Mouse (Mus musculus) liver, postnatal 0 days (tissue): ENCODE data around the gene Pear1. TPM values are rescaled to one million over a fixed set of nuclear protein-coding genes. Genes with fewer than 3 reads are reported as not detected.

ENCODE experiments used
- ATAC-seq: fragments of 200-750 bp; cut with Nextera tagmentation; 2 replicates; pipeline ENCODE4 v1.8.0; 2017; ENCODE audit warnings: mild to moderate bottlenecking, moderate library complexity
- DNase-seq: peaks from one replicate; pipeline ENCODE4 v3.0.0-alpha.2; 2016
- H3K27ac ChIP-seq: fragments of 300-500 bp; sonication (generic); 2 replicates; pipeline ENCODE4 v1.5.1; 2014; ENCODE audit warnings: antibody characterized with exemption, moderate library complexity, mild to moderate bottlenecking, low read depth
- H3K27me3 ChIP-seq: fragments of 300-500 bp; sonication (generic); 2 replicates; pipeline ENCODE4 v1.6.1; 2014; ENCODE audit warnings: low read length, control low read depth, mixed read lengths; ENCODE audit not compliant: insufficient read depth
- H3K36me3 ChIP-seq: fragments of 300-500 bp; sonication (generic); replicated peaks from 2 replicates; pipeline ENCODE4 v1.6.1; 2014; ENCODE audit warnings: mild to moderate bottlenecking, control low read depth, low read length, moderate library complexity, mixed read lengths; ENCODE audit not compliant: insufficient read depth
- H3K4me1 ChIP-seq: fragments of 300-500 bp; sonication (generic); 2 replicates; pipeline ENCODE4 v1.6.1; 2014; ENCODE audit warnings: antibody characterized with exemption, mild to moderate bottlenecking, control low read depth; ENCODE audit not compliant: insufficient read depth
- H3K4me2 ChIP-seq: fragments of 300-500 bp; sonication (generic); 2 replicates; pipeline ENCODE4 v1.6.1; 2014; ENCODE audit warnings: low read depth, mild to moderate bottlenecking, low read length, moderate library complexity, mixed read lengths
- H3K4me3 ChIP-seq: fragments of 300-500 bp; sonication (generic); 2 replicates; pipeline ENCODE4 v1.5.1; 2014; ENCODE audit warnings: low read depth, low read length
- H3K9ac ChIP-seq: fragments of 300-500 bp; sonication (generic); replicated peaks from 2 replicates; pipeline ENCODE4 v1.6.1; 2014; ENCODE audit warnings: mild to moderate bottlenecking, moderate library complexity
- H3K9me3 ChIP-seq: fragments of 300-500 bp; sonication (generic); 2 replicates; pipeline ENCODE4 v1.6.1; 2016; ENCODE audit warnings: mild to moderate bottlenecking, control low read depth, low read length, mixed read lengths
- CTCF ChIP-seq: sonication (generic); IDR thresholded peaks from 2 replicates; pipeline ENCODE4 v1.5.1; 2016; ENCODE audit warnings: antibody characterized with exemption, low read depth
- EP300 ChIP-seq: IDR thresholded peaks from 2 replicates; pipeline ENCODE4 v1.6.1; 2016; ENCODE audit warnings: antibody characterized with exemption, low read depth, mild to moderate bottlenecking
- WGBS: fragments of 180-500 bp; shearing (Covaris S2); extraction: QIAGEN DNeasy Blood & Tissue Kit; methylation state at CpG from one replicate; pipeline ENCODE4 v1.1.7; 2014; ENCODE audit not compliant: insufficient replicate concordance; 5-methylcytosine and 5-hydroxymethylcytosine counted together
- polyA plus RNA-seq: library from polyadenylated mRNA; unstranded; fragments of >200 nt; fragmentation: Nextera tagmentation; extraction: Ambion mirVana; gene quantifications from 2 replicates; pipeline ENCODE4 v1.2.1, GENCODE M21; 2015

Gene Pear1
- polyA plus RNA-seq, 1 experiment from 2014 or later: 5.1 TPM

DNA sequence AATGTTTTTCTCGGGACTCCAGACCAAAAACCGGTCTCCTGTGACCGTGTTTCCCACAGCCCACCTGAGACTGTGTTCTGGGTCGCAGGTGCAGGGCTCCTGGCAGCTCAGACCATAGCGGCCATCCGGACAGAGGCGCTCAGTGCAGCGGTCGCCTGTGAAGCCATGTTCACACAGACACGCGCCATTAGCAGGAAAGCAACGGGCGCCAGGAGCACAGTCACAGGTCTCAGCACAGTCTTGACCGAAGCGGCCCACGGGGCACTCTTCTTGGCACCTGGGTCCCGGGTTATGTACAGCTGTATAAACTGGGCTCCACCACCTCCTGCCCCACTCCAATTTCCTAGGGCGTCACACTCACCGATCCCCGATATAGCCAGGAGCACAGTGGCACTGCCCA is 67.6 kb downstream of the Pear1 start:
- 74% methylated on average over 20 of the region's 20 CpGs for WGBS
- H3K4me3 ChIP-seq: no peak overlapping the region
- no peaks in the 10 kb centered on the region for H3K9me3 ChIP-seq
- H3K4me2 ChIP-seq: no peak overlapping the region
- DNase-seq (no peak), ATAC-seq (no peak)
- H3K4me1 ChIP-seq: 0 out of 2 replicates have a peak, but pooled peaks cover 3% of the 10 kb centered on the region
- no peak overlapping the region for H3K9ac ChIP-seq
- H3K27ac ChIP-seq: no peak overlapping the region
- TF ChIP-seq CTCF (no peak), EP300 (no peak)
- no peaks in the 10 kb centered on the region for H3K27me3 ChIP-seq
- no peaks in the 10 kb centered on the region; the same call in 1 of the 2 replicates for H3K36me3 ChIP-seq

DNA sequence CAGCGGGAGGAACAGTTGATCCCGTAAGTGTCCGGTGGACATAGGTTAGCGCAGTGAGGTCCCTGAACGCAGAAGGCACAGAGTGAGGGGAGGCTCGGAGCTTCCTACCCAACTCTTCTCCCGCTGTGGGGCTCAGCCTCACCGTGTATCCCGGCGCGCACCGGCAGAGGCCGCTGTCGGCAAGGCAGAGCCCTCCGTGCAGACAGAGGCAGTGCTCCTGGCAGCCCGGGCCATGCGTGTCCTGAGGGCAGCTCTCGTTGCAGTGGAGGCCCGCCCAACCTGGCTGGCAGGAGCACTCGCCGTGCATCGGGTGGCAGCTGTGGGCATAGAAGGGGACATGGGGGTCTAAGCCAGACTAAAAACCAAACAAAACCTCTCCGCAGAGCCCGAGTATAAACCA is 68.1 kb downstream of the Pear1 start:
- H3K4me3 ChIP-seq: no peak overlapping the region
- TF ChIP-seq EP300: no peak
- TF ChIP-seq CTCF: peak; percentile 97
- H3K9me3 ChIP-seq: no peaks in the 10 kb centered on the region
- ATAC-seq (peak; percentile 86), DNase-seq (peak; percentile 87)
- no peak overlapping the region for H3K4me2 ChIP-seq
- H3K27me3 ChIP-seq: no peaks in the 10 kb centered on the region
- no peak overlapping the region for H3K27ac ChIP-seq
- H3K36me3 ChIP-seq: no peaks in the 10 kb centered on the region; the same call in 1 of the 2 replicates
- no peak overlapping the region for H3K9ac ChIP-seq
- 14% methylated on average over 24 of the region's 24 CpGs for WGBS
- no peaks in the 10 kb centered on the region for H3K4me1 ChIP-seq

DNA sequence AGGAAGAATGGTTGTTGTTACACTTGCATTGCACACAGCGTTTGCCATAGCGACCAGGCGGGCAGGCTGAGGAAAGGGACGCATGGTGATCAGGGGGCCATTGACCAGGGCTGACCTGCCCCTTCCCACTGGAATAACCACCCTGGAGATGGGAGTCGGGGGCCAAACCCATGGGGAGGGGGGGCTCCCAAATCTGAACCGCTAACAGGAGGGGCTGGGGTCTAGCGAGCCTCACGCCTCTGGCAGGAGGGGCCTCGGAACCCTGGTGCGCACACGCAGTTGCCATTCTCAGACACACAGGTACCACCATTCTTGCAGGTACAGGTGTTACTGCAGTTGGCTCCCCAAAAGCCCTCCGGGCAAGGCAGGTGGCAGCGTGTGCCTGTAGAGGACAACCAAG is 70.3 kb downstream of the Pear1 start:
- no peaks in the 10 kb centered on the region for H3K4me1 ChIP-seq
- no peak overlapping the region for H3K27ac ChIP-seq
- 85% methylated on average over 13 of the region's 13 CpGs for WGBS
- H3K9ac ChIP-seq: no peak overlapping the region
- H3K36me3 ChIP-seq: no peaks in the 10 kb centered on the region; the same call in 1 of the 2 replicates
- TF ChIP-seq CTCF: no peak
- H3K4me2 ChIP-seq: no peak overlapping the region
- no peaks in the 10 kb centered on the region for H3K27me3 ChIP-seq
- DNase-seq (no peak), ATAC-seq (no peak)
- no peaks in the 10 kb centered on the region for H3K9me3 ChIP-seq
- no peak overlapping the region for H3K4me3 ChIP-seq

DNA sequence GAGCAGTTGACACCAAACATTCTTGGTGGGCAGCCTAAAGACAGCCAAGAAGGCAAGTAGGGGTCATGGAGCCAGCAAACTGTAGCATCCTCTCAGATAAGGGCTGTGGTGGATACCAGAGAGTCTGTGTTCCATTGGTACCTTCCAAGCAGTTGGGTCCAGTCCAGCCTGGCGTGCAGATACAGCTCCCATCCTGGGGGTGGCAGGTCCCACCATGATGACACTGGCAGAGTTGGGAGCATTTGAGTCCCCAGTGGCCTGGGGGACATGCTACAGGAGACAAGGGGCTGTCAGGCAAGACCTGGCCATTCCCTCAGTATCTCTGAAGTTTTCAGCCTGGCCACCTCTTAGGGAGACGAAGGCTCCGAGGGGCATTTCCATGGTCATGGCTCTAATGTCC is 71.5 kb downstream of the Pear1 start:
- WGBS: 74% methylated on average over 3 of the region's 3 CpGs
- Histone ChIP-seq H3K9me3 (no peaks in the 10 kb centered on the region), H3K4me2 (no peak overlapping the region), H3K27ac (no peak overlapping the region), H3K9ac (no peak overlapping the region), H3K36me3 (no peaks in the 10 kb centered on the region; the same call in 1 of the 2 replicates), H3K4me3 (no peak overlapping the region), H3K27me3 (no peaks in the 10 kb centered on the region), H3K4me1 (no peaks in the 10 kb centered on the region)
- ATAC-seq (no peak), DNase-seq (no peak)
- TF ChIP-seq CTCF: no peak
- TF ChIP-seq EP300: no peak

DNA sequence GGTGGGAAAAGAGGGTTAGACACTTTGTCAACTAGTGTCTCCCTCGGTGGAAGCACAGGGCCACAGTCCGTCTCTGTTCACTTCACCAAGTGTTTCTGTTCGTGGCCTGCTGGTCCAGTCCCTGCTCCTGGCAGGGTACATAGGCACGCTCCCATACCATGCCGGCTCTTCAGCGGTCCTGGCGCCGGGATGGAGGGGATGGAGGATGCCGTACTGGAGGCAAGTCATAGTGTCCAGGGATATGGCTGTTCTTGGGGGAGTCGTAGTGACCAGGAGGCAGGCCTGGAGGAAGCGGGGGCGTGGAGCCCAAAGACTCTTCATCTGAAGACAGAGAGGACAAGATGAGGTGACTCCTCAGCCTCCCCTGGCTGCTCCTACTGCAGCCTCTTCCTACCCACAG is 74.1 kb downstream of the Pear1 start:
- H3K4me3 ChIP-seq: no peak overlapping the region
- H3K4me1 ChIP-seq: no peaks in the 10 kb centered on the region
- no peak overlapping the region for H3K4me2 ChIP-seq
- H3K27ac ChIP-seq: no peak overlapping the region
- DNase-seq (no peak), ATAC-seq (no peak)
- no peak overlapping the region for H3K9ac ChIP-seq
- H3K27me3 ChIP-seq: no peaks in the 10 kb centered on the region
- TF ChIP-seq EP300 (no peak), CTCF (no peak)
- no peaks in the 10 kb centered on the region; the same call in 1 of the 2 replicates for H3K36me3 ChIP-seq
- 84% methylated on average over 12 of the region's 12 CpGs for WGBS
- no peaks in the 10 kb centered on the region for H3K9me3 ChIP-seq

DNA sequence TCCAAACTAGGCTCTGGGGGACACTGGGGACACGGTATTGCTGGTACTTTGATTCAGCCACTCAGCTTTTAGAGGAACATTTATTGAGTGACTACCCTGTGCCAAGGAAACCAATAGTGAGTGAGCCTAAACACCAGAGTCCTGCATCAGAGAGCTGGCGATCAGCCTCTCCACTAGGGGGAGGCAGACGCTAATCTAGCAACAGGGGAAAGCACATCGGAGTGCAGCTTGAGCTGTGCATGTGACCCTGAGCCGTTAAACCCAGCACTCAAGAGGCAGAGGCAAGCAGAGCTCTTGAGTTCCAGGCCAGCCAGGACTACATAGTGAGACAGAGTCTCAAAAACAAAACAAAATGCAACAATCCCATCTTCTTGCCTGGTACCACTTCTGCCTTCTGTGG is 75.1 kb downstream of the Pear1 start:
- H3K27ac ChIP-seq: no peak overlapping the region
- ATAC-seq (peak; percentile 57; the same call in 1 of the 2 replicates), DNase-seq (peak; percentile 67)
- H3K9me3 ChIP-seq: no peaks in the 10 kb centered on the region
- TF ChIP-seq EP300 (no peak), CTCF (peak; percentile 85)
- H3K4me2 ChIP-seq: no peak overlapping the region
- H3K27me3 ChIP-seq: no peaks in the 10 kb centered on the region
- no peaks in the 10 kb centered on the region for H3K4me1 ChIP-seq
- H3K9ac ChIP-seq: no peak overlapping the region
- H3K36me3 ChIP-seq: no peaks in the 10 kb centered on the region
- WGBS: 18% methylated on average over 5 of the region's 5 CpGs
- H3K4me3 ChIP-seq: no peak overlapping the region

DNA sequence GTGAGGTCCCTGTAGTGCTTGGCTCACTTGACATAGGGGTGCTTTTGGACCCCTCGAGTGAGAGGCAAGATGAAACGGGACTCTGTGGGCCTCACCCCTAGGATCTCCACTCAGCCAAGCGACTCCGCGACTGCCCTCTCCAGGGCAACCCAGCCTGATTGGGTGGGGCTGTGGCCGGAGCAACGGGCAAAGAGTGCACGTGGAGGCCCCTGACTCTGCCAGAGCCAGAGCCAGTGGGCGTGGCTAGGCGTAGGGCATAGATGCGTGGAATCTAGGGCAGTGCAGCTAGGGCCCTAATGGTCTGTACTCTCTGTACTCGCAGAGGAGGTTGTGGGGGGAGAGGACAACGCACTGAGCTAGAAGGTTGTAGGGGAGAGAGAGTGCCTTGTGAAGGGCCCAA is 75.7 kb downstream of the Pear1 start, which contains the start of gene Lrrc71:
Gene Lrrc71, minus strand, starts transcription at position 195 of the 400 bp plus-strand sequence.
- Histone ChIP-seq H3K4me2 (no peak within 1 kb of the TSS), H3K4me3 (no peak within 1 kb of the TSS), H3K9me3 (no peaks in the 10 kb centered on the region), H3K27ac (no peak within 1 kb of the TSS), H3K36me3 (no peaks in the 10 kb centered on the region), H3K4me1 (no peaks in the 10 kb centered on the region), H3K9ac (no peak within 1 kb of the TSS), H3K27me3 (no peaks in the 10 kb centered on the region)
- 57% methylated on average over 13 of the region's 13 CpGs for WGBS
- ATAC-seq (no peak; the same call in 1 of the 2 replicates), DNase-seq (no peak)
- TF ChIP-seq CTCF: no peak
- TF ChIP-seq EP300: no peak
